Mouse (Mus musculus) CD4-positive naive resting alpha-beta T cell, adult 57 days (primary cell): ENCODE measurements around the gene Cst13. TPM values are rescaled to one million over a fixed set of nuclear protein-coding genes. Genes with fewer than 3 reads are reported as not detected.

Experiments used
- total RNA-seq: library from RNA; stranded (reverse); gene quantifications from one replicate; pipeline ENCODE4 v1.2.4, GENCODE M21; 2023

Gene Cst13
- not detected for total RNA-seq

GRCm38 (mm10) chr2:148819909-148820308 is at the start of gene Cst13:
Gene Cst13 (plus strand): TSS chr2:148820081.

GRCm38 (mm10) chr2:148771397-148771796 is 48.5 kb upstream of the Cst13 start, which contains the start of gene Cst11:
Gene Cst11 (minus strand): TSS chr2:148771497.

GRCm38 (mm10) chr2:148781709-148782108 is 38.2 kb upstream of the Cst13 start, which contains the start of gene 8030411F24Rik:
Gene 8030411F24Rik (plus strand): TSS chr2:148782009.

GRCm38 (mm10) chr2:148789142-148789541 is 30.7 kb upstream of the Cst13 start, which contains the start of gene Cst12:
Gene Cst12 (plus strand): TSS chr2:148789361.

GRCm38 (mm10) chr2:148798485-148798884 is 21.4 kb upstream of the Cst13 start, which contains the start of gene Cst8:
Gene Cst8 (plus strand): TSS chr2:148798785.

GRCm38 (mm10) chr2:148834912-148835311 is 15.0 kb downstream of the Cst13 start, which contains the start of gene Cst9:
Gene Cst9 (plus strand): TSS chr2:148835147.

GRCm38 (mm10) chr2:148864966-148865365 is 45.1 kb downstream of the Cst13 start, which contains the start of gene 9230104L09Rik:
Gene 9230104L09Rik (minus strand): TSS chr2:148865038.

GRCm38 (mm10) chr2:148875335-148875811 is 55.5 kb downstream of the Cst13 start, which contains the start of gene Cst3:
Gene Cst3 (minus strand): TSS chr2:148875692.

Other genes starting within 250 kb of the Cst13 start
- gene Nxt1, start 147.5 kb upstream of the Cst13 start, total RNA-seq, result 22.1 TPM
- gene Gzf1, start 139.1 kb upstream of the Cst13 start, total RNA-seq, result 6.8 TPM
- gene Napb, start 87.6 kb upstream of the Cst13 start, total RNA-seq, result 1.1 TPM
- not detected for gene Cstl1, start 69.7 kb upstream of the Cst13 start, total RNA-seq
- not detected for gene Cst11, start 48.6 kb upstream of the Cst13 start, total RNA-seq
- not detected for gene 8030411F24Rik, start 38.1 kb upstream of the Cst13 start, total RNA-seq
- gene Cst12, start 30.7 kb upstream of the Cst13 start, total RNA-seq, result not detected
- not detected for gene Cst8, start 21.3 kb upstream of the Cst13 start, total RNA-seq
- gene Cst9, start 15.1 kb downstream of the Cst13 start, total RNA-seq, result not detected
- not detected for gene 9230104L09Rik, start 45.0 kb downstream of the Cst13 start, total RNA-seq
- gene Cst3, start 55.6 kb downstream of the Cst13 start, total RNA-seq, result 81.4 TPM
- not detected for gene Gm1330, start 183.2 kb downstream of the Cst13 start, total RNA-seq
- not detected for gene Gm10750, start 197.2 kb downstream of the Cst13 start, total RNA-seq